Mouse (Mus musculus): Measurements from ENCODE around the gene Srxn1.
"Not testable (repeated sequence)": the region's sequence is repeated elsewhere in the genome, so short reads cannot be mapped to it uniquely, and the experiment has no call there.

Gene Srxn1

GRCm38 (mm10) chr2:152105318-152106224 lies at the start of gene Srxn1:
Gene Srxn1 (plus strand): TSS chr2:152105516.
- DNase-seq = peak; percentile 95

- no peak for DNase-seq
Observed at GRCm38 (mm10) chr2:152056368-152057251, 48.7 kb upstream of the Srxn1 start.

GRCm38 (mm10) chr2:152057252-152057563 lies 48.1 kb upstream of the Srxn1 start:
- no peak for DNase-seq

GRCm38 (mm10) chr2:152062817-152063216 lies 42.5 kb upstream of the Srxn1 start:
- DNase-seq = not testable (repeated sequence)

GRCm38 (mm10) chr2:152068660-152069433 lies 36.5 kb upstream of the Srxn1 start:
- DNase-seq = peak; percentile 97

GRCm38 (mm10) chr2:152069434-152069786 lies 35.9 kb upstream of the Srxn1 start:
- no peak for DNase-seq

GRCm38 (mm10) chr2:152069941-152070340 lies 35.4 kb upstream of the Srxn1 start:
- DNase-seq = no peak

- no peak for DNase-seq
Observed at GRCm38 (mm10) chr2:152074521-152074920, 30.8 kb upstream of the Srxn1 start.

- no peak for DNase-seq
Observed at GRCm38 (mm10) chr2:152075294-152075889, 29.9 kb upstream of the Srxn1 start.

- DNase-seq = no peak
Observed at GRCm38 (mm10) chr2:152077337-152077736, 28.0 kb upstream of the Srxn1 start.

GRCm38 (mm10) chr2:152080685-152081541 lies 24.4 kb upstream of the Srxn1 start, which contains the start of gene Scrt2:
Gene Scrt2 (plus strand): TSS chr2:152081529.
- DNase-seq = peak; percentile 89

GRCm38 (mm10) chr2:152081641-152082448 lies 23.5 kb upstream of the Srxn1 start:
- DNase-seq = peak; percentile 87

GRCm38 (mm10) chr2:152082456-152083285 lies 22.6 kb upstream of the Srxn1 start:
- DNase-seq = no peak

GRCm38 (mm10) chr2:152083411-152083810 lies 21.9 kb upstream of the Srxn1 start:
- DNase-seq = no peak

- DNase-seq = no peak
Observed at GRCm38 (mm10) chr2:152084298-152084697, 21.0 kb upstream of the Srxn1 start.

GRCm38 (mm10) chr2:152085414-152085813 lies 19.9 kb upstream of the Srxn1 start:
- DNase-seq = no peak

GRCm38 (mm10) chr2:152086451-152086850 lies 18.9 kb upstream of the Srxn1 start:
- no peak for DNase-seq

- DNase-seq = peak; percentile 47
Observed at GRCm38 (mm10) chr2:152087111-152087510, 18.2 kb upstream of the Srxn1 start.

- DNase-seq = peak; percentile 79
Observed at GRCm38 (mm10) chr2:152089078-152089477, 16.2 kb upstream of the Srxn1 start.

- DNase-seq = no peak
Observed at GRCm38 (mm10) chr2:152089581-152089980, 15.7 kb upstream of the Srxn1 start.
